Mouse (Mus musculus) myocyte (in vitro differentiated cells): ENCODE data around the gene Sipa1.

Experiments used
- CEBPB ChIP-seq: IDR thresholded peaks from 2 replicates; pipeline ENCODE4 v1.6.1; 2011; ENCODE audit warnings: mild to moderate bottlenecking, moderate library complexity; ENCODE audit not compliant: poor library complexity, insufficient read depth, severe bottlenecking
- E2F4 ChIP-seq: IDR thresholded peaks from one replicate; pipeline ENCODE4 v1.6.1; 2011; ENCODE audit warnings: mild to moderate bottlenecking, control low read depth, moderate library complexity; ENCODE audit not compliant: insufficient read depth
- MAX ChIP-seq: IDR thresholded peaks from one replicate; pipeline ENCODE4 v1.6.1; 2011; ENCODE audit warnings: low read depth, mild to moderate bottlenecking, control low read depth
- MYOD1 ChIP-seq, 3 experiments: IDR thresholded peaks; one replicate each; pipeline ENCODE4 v1.6.1; 2011; ENCODE audit warnings: control low read depth in 2 of 3, low read depth in 2 of 3, mild to moderate bottlenecking in 2 of 3, moderate library complexity in 1 of 3; ENCODE audit not compliant: insufficient read length in 2 of 3, control insufficient read depth in 1 of 3
- MYOG ChIP-seq, 3 experiments: IDR thresholded peaks; one replicate each; pipeline ENCODE4 v1.6.1; 2011; ENCODE audit warnings: control low read depth in 2 of 3, low read depth in 2 of 3, mild to moderate bottlenecking in 2 of 3; ENCODE audit not compliant: insufficient read length in 2 of 3, control insufficient read depth in 1 of 3, insufficient read depth in 1 of 3
- POLR2A ChIP-seq: IDR thresholded peaks from one replicate; pipeline ENCODE4 v1.6.1; 2011; ENCODE audit warnings: low read depth, mild to moderate bottlenecking, control low read depth, moderate library complexity; ENCODE audit not compliant: insufficient read length
- POLR2AphosphoS2 ChIP-seq: IDR thresholded peaks from one replicate; pipeline ENCODE4 v1.6.1; 2011; ENCODE audit warnings: low read depth, control low read depth; ENCODE audit not compliant: insufficient read length
- REST ChIP-seq: IDR thresholded peaks from one replicate; pipeline ENCODE4 v1.6.1; 2011; ENCODE audit warnings: mild to moderate bottlenecking, control low read depth, moderate library complexity; ENCODE audit not compliant: insufficient read depth, insufficient read length
- TCF12 ChIP-seq: IDR thresholded peaks from one replicate; pipeline ENCODE4 v1.6.1; 2011; ENCODE audit warnings: mild to moderate bottlenecking, control low read depth; ENCODE audit not compliant: poor library complexity, insufficient read depth, severe bottlenecking
- TCF3 ChIP-seq: IDR thresholded peaks from one replicate; pipeline ENCODE4 v1.6.1; 2011; ENCODE audit warnings: low read depth, control low read depth; ENCODE audit not compliant: insufficient read length
- USF1 ChIP-seq: IDR thresholded peaks from one replicate; pipeline ENCODE4 v1.6.1; 2011; ENCODE audit warnings: low read depth, mild to moderate bottlenecking, control low read depth, moderate library complexity

- TF ChIP-seq POLR2A (peak; percentile 75), MYOG (IDR thresholded peaks at IDR 0.05; ENCODE audit: control insufficient read depth in 1 of 3, insufficient read depth in 1 of 3, insufficient read length in 2 of 3, low read depth in 2 of 3) (no peak), TCF12 (no peak), POLR2AphosphoS2 (peak; percentile 87), USF1 (no peak), E2F4 (peak; percentile 89), MAX (no peak), MYOD1 (IDR thresholded peaks at IDR 0.05; ENCODE audit: control insufficient read depth in 1 of 3, insufficient read length in 2 of 3, low read depth in 2 of 3) (peak in 1 of 3 experiments; percentile 5), CEBPB (no peak), TCF3 (no peak), REST (no peak)
These were observed 61.6 kb downstream of the Sipa1 start, which contains the start of gene Rnaseh2c for GRCm38 (mm10) chr19:5601752-5602541.
